Mouse (Mus musculus) layer of hippocampus, postnatal 36 days (tissue): Measurements from ENCODE around the gene Fat3. TPM values are rescaled to one million over a fixed set of nuclear protein-coding genes. Genes with fewer than 3 reads are reported as not detected.
A peak's percentile ranks its signal among the peaks of the same experiment; 100 is the strongest.

ENCODE experiments used
- DNase-seq, 2 experiments: peaks; one replicate each; pipeline ENCODE4 v3.0.0; 2022
- total RNA-seq, 2 experiments: library from RNA; stranded (reverse); gene quantifications; 2 replicates each; pipeline ENCODE4 v1.2.3; 2021

Gene Fat3
- total RNA-seq, 2 experiments from 2014 or later = 35.3 to 40.1 TPM

DNA sequence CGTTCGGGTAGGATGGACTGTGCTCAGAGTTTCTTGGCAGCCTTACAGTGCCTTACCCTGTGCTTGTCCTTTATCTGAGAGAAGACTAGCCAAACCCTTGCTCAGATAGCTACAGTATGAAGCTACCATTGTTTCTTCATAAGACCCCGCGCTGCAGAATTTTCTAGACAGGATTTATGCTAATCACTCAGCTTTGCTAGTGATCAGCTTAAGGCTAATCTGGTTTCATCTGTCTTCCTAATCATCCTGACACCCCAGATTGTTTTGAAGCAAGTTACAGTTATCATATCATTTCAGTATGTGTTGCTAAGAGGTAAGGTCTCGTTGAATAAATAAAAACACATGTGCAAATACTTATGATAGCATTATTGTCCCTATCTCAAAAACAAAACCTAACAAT, 493.6 kb downstream of the Fat3 start:
- no peak for DNase-seq

- DNase-seq = no peak
Observed at GRCm38 (mm10) chr9:16002991-16003390, 498.1 kb downstream of the Fat3 start.

DNA sequence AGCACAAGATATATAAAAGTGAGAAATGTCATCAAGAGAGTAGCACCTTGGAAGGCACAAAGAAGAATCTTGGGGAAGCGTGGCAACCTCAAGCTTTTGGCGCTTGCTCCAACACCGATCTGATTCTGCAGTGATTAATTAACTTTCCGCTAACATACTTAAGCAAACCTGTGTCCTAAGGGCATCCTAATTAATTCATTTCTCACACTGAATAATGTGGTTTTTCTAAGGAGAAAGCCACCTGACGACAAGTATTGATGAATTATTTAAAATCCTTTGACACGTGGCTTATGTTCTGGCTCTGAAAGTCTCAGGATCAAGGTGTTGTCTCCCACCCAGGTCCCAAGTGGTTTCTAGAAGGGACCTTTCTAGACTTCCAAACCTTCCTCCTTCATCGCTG, 506.3 kb downstream of the Fat3 start:
- DNase-seq = no peak

DNA sequence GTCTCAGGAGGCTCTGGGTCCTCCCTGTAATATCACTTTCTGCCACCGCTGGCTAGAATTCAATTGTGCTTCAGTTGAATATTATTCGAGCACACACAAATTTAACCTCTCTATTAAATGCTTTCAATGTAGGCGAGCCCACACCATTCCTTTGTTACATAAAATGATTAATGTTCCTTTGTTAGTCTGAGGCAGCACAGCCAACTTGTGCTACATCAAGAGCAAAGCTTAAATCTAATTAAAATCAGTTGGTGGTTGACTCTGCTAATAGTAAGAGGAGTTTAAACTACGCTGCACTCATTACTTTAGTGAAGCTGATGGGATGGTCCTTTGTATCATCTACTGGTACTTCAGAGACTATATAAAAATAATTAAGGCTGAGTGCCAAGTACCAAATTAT, 506.9 kb downstream of the Fat3 start:
- DNase-seq = no peak

- DNase-seq = no peak
Observed at GRCm38 (mm10) chr9:15992158-15992846, 508.8 kb downstream of the Fat3 start.

- no peak for DNase-seq
Observed at GRCm38 (mm10) chr9:15978317-15978716, 522.8 kb downstream of the Fat3 start.

DNA sequence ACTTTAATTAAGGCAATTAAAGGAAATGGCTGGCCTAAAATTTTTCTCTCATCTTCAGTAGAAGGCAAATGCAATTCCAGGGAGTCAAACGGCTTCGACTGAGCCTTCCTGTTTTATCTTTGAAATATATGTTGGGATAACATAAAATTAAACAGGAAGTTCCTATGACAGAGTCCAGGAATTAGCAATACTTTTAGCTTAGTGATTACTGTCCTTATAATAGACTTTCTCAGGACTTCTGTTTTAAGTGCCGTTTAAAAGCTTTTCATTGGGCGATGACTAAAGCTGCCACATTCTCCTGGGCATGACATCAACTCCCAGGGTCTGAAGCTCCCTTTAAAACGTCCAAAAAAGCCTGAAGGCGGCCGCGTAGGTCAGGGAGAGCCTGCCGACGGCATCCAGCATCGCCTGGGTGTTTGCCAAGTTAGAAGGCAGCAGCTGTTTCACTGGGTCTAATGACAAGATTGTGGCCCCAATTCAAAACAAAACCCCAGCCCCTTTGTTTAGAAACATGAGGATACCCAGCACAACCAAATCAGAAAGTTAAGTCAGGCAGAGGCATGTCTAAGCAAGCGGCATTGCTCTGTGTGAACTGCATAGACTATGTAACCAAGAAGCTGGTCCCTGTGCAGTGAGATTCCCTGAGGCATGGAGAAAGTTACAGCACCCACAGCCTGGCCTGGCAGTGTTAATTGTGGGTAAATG, 524.0 kb downstream of the Fat3 start:
- DNase-seq = peak in 1 of 2 experiments; percentile 15

- no peak for DNase-seq
Observed at GRCm38 (mm10) chr9:15975999-15976398, 525.1 kb downstream of the Fat3 start.

DNA sequence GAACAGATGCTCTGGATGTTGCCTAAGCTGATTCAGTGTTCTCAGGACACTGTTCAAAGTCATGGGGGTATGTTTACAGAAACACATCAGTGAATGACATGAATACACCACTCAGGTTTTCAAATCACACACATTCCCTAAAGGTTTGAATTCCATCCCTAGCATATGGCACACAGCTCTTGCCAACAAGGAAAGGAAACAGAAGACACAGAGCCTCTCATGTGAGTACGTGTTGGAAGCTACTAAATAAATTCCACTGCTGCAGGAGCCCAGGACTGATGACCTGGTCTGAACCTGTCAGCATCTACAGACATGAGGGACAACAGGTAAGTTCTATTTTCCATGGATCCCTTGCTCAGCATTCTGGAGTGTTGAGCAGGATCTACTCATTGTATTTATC, 528.9 kb downstream of the Fat3 start:
- DNase-seq = no peak

GRCm38 (mm10) chr9:15971393-15971792, 529.7 kb downstream of the Fat3 start:
- no peak for DNase-seq

- DNase-seq = no peak
Observed at GRCm38 (mm10) chr9:15964198-15964597, 536.9 kb downstream of the Fat3 start.

DNA sequence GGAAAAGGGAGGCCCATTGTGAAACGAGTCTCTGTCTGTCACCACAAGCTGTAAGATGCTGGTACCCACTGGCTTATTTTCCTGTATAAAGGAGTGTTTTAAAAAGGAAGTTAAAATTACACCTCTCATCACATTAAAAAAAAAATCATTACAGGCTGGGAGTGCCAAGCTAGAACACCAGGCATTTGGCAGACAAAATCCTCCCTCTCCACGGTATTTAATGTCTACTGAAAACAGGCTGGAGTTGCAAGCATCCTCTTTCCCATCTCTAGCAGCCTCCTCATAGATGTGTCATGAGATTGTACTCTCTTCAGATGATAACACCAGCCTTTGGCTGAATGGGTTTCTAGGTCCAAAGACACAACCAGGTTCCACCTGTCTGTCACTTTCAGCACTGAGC, 538.2 kb downstream of the Fat3 start:
- DNase-seq = no peak

DNA sequence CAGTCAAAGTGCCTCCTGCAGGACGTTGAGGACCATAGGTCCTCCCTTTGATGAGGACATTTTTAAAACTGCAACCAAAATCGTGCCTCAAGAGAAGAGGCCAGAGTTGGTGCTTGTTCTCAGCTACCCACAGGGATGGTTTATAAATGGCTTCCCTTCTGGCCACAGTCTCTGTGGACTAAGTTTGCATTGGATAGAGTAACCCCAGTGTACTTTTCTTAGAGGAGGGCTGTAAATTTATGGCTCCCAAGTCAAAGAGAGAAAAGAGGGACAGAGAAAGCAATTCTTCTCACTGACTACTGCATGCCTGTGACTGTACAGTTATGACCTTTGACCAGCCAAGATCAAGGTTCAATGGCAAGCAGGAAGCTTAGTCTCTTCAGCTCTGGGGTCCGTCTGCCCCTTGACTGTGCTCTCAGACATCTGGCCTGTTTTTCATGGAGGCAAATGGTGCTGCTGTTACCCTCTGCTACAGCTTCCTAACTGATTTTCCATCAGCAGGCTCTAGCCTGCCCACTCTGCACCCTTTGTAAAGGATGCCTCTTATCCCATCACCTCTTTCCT, 542.8 kb downstream of the Fat3 start:
- DNase-seq = no peak

- no peak for DNase-seq
Observed at GRCm38 (mm10) chr9:15957816-15958215, 543.3 kb downstream of the Fat3 start.

DNA sequence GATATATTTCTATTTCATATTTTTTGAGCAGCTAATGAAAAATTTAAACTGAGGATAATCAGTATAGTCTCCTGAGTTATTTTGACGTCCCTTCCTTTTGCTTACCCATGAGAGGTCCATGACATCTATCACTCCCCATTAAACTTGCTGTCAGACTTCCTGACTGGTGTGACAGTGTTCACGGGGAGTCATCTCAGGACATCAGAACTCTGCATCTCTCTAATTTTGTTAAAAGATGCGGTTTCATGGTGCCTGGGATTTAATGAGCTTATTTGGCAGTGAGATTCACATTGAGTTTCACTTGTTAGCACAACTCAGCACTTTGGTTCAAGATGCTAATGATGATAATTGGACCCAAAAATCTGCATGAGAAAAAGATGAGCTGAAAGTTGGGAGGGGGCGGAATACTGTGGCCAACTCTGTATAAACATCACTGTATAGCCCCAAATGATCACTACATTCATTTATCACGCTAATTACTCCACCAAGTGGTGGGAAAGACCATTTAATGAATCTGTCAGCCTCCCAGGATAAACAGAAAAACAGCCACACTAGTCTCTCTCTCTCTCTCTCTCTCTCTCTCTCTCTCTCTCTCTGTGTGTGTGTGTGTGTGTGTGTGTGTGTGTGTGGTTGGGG, 545.8 kb downstream of the Fat3 start:
- no peak for DNase-seq

GRCm38 (mm10) chr9:15954338-15954704, 546.8 kb downstream of the Fat3 start:
- no peak for DNase-seq

DNA sequence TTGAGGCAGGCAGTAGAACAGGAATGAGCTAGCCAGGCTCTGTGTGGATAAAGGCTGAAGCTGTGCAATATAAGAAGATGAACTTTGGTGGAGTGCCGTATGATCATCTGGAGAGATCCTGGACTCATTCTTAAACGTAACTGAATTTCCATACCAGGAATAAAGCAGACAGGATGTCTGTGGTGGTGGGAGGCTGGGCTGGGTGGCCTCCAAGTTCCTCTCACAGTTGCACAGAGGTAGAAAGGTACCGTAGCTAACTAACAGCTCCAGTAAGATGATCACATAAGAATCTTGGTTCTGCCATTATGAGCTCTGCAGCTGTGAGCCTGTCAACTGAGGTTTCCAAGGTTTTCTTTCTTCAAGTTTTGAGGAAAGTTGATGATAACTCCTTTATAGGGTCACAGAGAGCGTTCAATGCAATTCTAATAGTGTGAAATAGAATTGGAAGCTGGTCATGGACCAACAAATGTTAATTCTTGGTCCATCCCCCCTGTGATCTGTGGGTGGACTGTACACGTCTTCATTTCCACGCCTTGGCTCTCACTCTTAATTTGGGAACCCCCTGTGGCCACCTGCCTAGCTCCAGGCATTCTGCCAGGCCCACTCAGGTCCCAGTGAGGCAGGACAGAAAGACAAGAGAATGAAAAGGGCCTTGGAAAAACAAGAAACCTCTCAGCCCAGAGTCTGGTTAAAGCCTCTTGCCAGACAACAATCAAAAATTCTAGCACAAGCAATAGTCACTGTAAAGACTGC, 547.3 kb downstream of the Fat3 start:
- DNase-seq = no peak

DNA sequence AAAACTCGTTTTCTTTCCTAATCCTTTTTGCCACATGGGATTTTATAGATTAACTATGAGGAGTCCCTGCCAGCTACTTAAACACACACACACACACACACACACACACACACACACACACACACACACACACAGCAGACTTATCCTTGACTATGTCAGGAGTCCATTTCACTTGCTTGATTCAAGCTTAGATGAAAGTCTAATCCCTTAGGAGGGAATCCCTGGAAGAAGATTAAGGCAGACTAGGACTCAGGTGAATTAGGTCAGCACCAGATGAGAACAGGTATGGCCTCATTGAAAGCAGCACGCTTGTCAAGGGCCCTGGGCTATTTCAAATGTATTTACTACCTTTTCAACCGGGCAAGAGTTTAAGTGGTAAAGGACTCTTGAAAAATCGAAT, 553.0 kb downstream of the Fat3 start:
- no peak for DNase-seq

GRCm38 (mm10) chr9:15944182-15944581, 556.9 kb downstream of the Fat3 start:
- DNase-seq = no peak

- DNase-seq = no peak
Observed at GRCm38 (mm10) chr9:15943486-15944153, 557.5 kb downstream of the Fat3 start.

GRCm38 (mm10) chr9:15941818-15942217, 559.3 kb downstream of the Fat3 start:
- DNase-seq = no peak
